Mouse (Mus musculus) testis, adult 2 months (tissue): ENCODE results near the gene Npas3.

Source experiments
- CTCF ChIP-seq: fragments of 200-500 bp; IDR thresholded peaks from 2 replicates; pipeline ENCODE4 v1.5.1; 2012; ENCODE audit warnings: low read depth, mild to moderate bottlenecking, inconsistent platforms, low read length, moderate library complexity; ENCODE audit not compliant: control insufficient read depth, insufficient read depth, insufficient replicate concordance
- POLR2A ChIP-seq: fragments of 200-500 bp; IDR thresholded peaks from 2 replicates; pipeline ENCODE4 v1.6.1; 2012; ENCODE audit warnings: low read depth, mild to moderate bottlenecking, inconsistent platforms, low read length, moderate library complexity; ENCODE audit not compliant: control insufficient read depth

GRCm38 (mm10) chr12:53865691-53866090 lies 617.2 kb downstream of the Npas3 start:
- TF ChIP-seq POLR2A (no peak), CTCF (no peak)
